Mouse (Mus musculus): ENCODE results near the gene Bean1. TPM values are rescaled to one million over a fixed set of nuclear protein-coding genes. Genes with fewer than 3 reads are reported as not detected.

Bean1 gene
- polyA plus RNA-seq, 2 experiments: 1.7 to 4.5 TPM

DNA sequence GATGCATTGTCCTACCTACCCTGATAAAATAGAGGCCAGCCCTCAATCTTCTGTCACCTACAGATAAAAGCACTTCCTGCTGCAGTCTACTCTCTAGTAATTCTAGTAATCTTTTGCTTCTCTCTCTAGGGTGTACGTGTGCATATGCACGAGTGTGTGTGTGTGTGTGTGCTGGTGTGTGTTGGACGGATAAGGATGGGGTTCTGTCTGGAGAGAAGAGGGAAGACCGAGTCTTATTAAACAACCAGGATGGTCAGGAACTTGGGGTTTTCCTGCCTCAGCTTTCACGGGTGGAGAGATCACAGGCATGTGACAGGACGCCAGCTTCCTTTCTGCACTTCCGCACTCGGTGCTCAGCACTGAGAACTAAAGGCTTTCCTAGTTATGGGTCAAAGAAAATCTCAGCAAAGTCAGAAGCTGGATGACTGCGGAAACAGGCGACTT, 69.2 kb downstream of the Bean1 start:
- Histone ChIP-seq H3K4me2 (replicated peaks; ENCODE audit: low read depth, low read length, severe bottlenecking) (no peak overlapping the region), H3K27me3 (ENCODE audit: control insufficient read depth, insufficient read depth, low read length) (no peaks in the 10 kb centered on the region), H3K4me3 (replicated peaks; ENCODE audit: low read length) (no peak overlapping the region), H3K36me3 (ENCODE audit: control insufficient read depth, insufficient read depth, low read length) (peaks cover 74% of the 10 kb centered on the region), H3K4me1 (ENCODE audit: control insufficient read depth, insufficient read depth, low read length) (no peaks in the 10 kb centered on the region), H3K9me3 (ENCODE audit: control insufficient read depth, low read length) (no peaks in the 10 kb centered on the region), H3K27ac (replicated peaks; ENCODE audit: low read depth, low read length) (no peak overlapping the region), H3K9ac (ENCODE audit: low read depth, low read length, severe bottlenecking) (no peak overlapping the region)
- WGBS: 85% methylated on average over 10 of the region's 10 CpGs
- ATAC-seq (ENCODE audit: low FRiP score, low read depth) (no peak), DNase-seq (ENCODE audit: low spot score) (no peak)
- no peak for TF ChIP-seq POLR2A (IDR thresholded peaks at IDR 0.05; ENCODE audit: borderline replicate concordance, extremely low read depth, insufficient read depth, insufficient read length)

- no peak overlapping the region for H3K4me2 ChIP-seq (replicated peaks; ENCODE audit: low read depth, low read length, severe bottlenecking)
- H3K9ac ChIP-seq (ENCODE audit: low read depth, low read length, severe bottlenecking): no peak overlapping the region
- H3K27ac ChIP-seq (replicated peaks; ENCODE audit: low read depth, low read length): no peak overlapping the region
- H3K4me3 ChIP-seq (replicated peaks; ENCODE audit: low read length): no peak overlapping the region
- no peaks in the 10 kb centered on the region for H3K4me1 ChIP-seq (ENCODE audit: control insufficient read depth, insufficient read depth, low read length)
- H3K9me3 ChIP-seq (ENCODE audit: control insufficient read depth, low read length): no peaks in the 10 kb centered on the region
- H3K27me3 ChIP-seq (ENCODE audit: control insufficient read depth, insufficient read depth, low read length): no peaks in the 10 kb centered on the region
- TF ChIP-seq POLR2A (IDR thresholded peaks at IDR 0.05; ENCODE audit: borderline replicate concordance, extremely low read depth, insufficient read depth, insufficient read length): no peak
- ATAC-seq (ENCODE audit: low FRiP score, low read depth) (no peak), DNase-seq (ENCODE audit: low spot score) (no peak)
- WGBS: 55% methylated on average over 12 of the region's 12 CpGs
- peaks cover 55% of the 10 kb centered on the region for H3K36me3 ChIP-seq (ENCODE audit: control insufficient read depth, insufficient read depth, low read length)
These were observed 71.9 kb downstream of the Bean1 start for GRCm38 (mm10) chr8:104242038-104242644.

DNA sequence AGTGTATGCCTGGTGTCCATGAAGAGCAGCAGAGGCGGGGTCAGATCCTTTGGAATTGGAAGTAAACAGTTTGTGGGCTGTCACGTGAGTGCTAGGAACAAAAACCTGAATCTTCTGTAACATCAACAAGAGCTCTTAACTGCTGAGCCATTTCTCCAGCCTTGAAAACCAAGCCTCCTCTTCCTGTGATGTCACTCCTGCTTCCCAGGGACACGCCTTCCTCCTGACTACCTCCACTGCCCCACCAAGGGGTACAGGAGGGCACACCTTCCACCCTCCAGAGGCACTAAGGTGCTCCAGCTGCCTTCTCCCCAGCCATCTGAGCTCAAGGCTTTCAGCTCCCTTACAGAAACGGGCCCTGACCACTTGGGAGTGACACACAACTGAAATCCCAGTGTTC, 76.4 kb downstream of the Bean1 start:
- TF ChIP-seq POLR2A (IDR thresholded peaks at IDR 0.05; ENCODE audit: borderline replicate concordance, extremely low read depth, insufficient read depth, insufficient read length): no peak
- Histone ChIP-seq H3K4me1 (ENCODE audit: control insufficient read depth, insufficient read depth, low read length) (peaks cover 7% of the 10 kb centered on the region), H3K27me3 (ENCODE audit: control insufficient read depth, insufficient read depth, low read length) (no peaks in the 10 kb centered on the region), H3K27ac (replicated peaks; ENCODE audit: low read depth, low read length) (no peak overlapping the region), H3K9me3 (ENCODE audit: control insufficient read depth, low read length) (no peaks in the 10 kb centered on the region), H3K4me2 (replicated peaks; ENCODE audit: low read depth, low read length, severe bottlenecking) (no peak overlapping the region), H3K36me3 (ENCODE audit: control insufficient read depth, insufficient read depth, low read length) (peaks cover 23% of the 10 kb centered on the region), H3K4me3 (replicated peaks; ENCODE audit: low read length) (no peak overlapping the region), H3K9ac (ENCODE audit: low read depth, low read length, severe bottlenecking) (no peak overlapping the region)
- ATAC-seq (ENCODE audit: low FRiP score, low read depth) (no peak), DNase-seq (ENCODE audit: low spot score) (no peak)
- WGBS: 85% methylated on average over 4 of the region's 4 CpGs

DNA sequence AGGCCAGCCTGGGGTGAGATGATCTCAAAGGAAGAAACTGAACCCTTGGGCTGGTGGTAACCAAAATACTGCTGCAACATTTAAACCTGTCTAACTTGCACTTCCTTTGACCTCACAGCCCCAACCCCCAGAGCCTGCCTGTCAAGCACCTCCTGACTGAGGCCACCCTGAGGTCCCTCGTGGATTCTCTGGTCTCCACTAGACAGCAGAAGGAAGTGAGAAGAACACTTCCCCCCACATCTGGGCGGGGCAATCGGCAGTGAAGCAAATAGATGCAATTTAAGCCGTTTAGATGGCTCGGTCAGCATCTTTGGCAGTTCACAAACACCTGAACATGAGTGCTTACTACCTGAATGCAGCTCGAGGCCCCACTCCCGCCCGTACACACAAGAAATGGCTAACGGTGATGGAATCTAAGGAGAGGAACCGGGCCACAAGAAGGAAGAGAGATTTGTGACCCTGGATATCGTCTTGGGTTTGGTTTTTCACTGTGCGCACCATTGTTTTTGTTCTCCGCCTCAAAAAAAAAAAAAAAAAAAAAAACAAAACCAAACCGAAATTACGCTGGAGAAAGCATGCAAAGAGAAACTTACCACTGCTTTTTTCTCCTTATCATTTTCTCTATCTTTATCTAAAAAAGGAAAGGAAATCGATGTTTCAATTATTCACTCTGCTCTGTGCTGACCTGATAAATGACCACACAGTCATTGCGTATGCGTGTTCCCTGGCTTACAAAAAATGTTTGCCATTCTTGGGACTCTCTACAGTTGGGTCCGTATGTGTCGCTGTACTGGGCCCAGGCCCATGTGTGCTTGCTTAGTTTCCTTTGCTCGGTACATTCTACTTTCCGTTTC, 77.0 kb downstream of the Bean1 start:
- H3K27me3 ChIP-seq (ENCODE audit: control insufficient read depth, insufficient read depth, low read length): no peaks in the 10 kb centered on the region
- peak overlapping the region; percentile 80 for H3K4me3 ChIP-seq (replicated peaks; ENCODE audit: low read length)
- no peak for TF ChIP-seq POLR2A (IDR thresholded peaks at IDR 0.05; ENCODE audit: borderline replicate concordance, extremely low read depth, insufficient read depth, insufficient read length)
- DNase-seq (ENCODE audit: low spot score) (no peak), ATAC-seq (ENCODE audit: low FRiP score, low read depth) (no peak)
- H3K9me3 ChIP-seq (ENCODE audit: control insufficient read depth, low read length): no peaks in the 10 kb centered on the region
- 69% methylated on average over 22 of the region's 22 CpGs for WGBS
- H3K9ac ChIP-seq (ENCODE audit: low read depth, low read length, severe bottlenecking): peak overlapping the region; percentile 74; the same call in 1 of the 2 replicates
- H3K27ac ChIP-seq (replicated peaks; ENCODE audit: low read depth, low read length): no peak overlapping the region; the same call in 1 of the 2 replicates
- peaks cover 10% of the 10 kb centered on the region for H3K4me1 ChIP-seq (ENCODE audit: control insufficient read depth, insufficient read depth, low read length)
- peaks cover 20% of the 10 kb centered on the region for H3K36me3 ChIP-seq (ENCODE audit: control insufficient read depth, insufficient read depth, low read length)
- H3K4me2 ChIP-seq (replicated peaks; ENCODE audit: low read depth, low read length, severe bottlenecking): peak overlapping the region; percentile 83

- Histone ChIP-seq H3K9me3 (ENCODE audit: control insufficient read depth, low read length) (no peaks in the 10 kb centered on the region), H3K27me3 (ENCODE audit: control insufficient read depth, insufficient read depth, low read length) (no peaks in the 10 kb centered on the region), H3K36me3 (ENCODE audit: control insufficient read depth, insufficient read depth, low read length) (peaks cover 15% of the 10 kb centered on the region), H3K4me2 (replicated peaks; ENCODE audit: low read depth, low read length, severe bottlenecking) (peak overlapping the region; percentile 83), H3K4me1 (ENCODE audit: control insufficient read depth, insufficient read depth, low read length) (peaks cover 10% of the 10 kb centered on the region), H3K4me3 (replicated peaks; ENCODE audit: low read length) (peak overlapping the region; percentile 80), H3K9ac (ENCODE audit: low read depth, low read length, severe bottlenecking) (peak overlapping the region; percentile 74), H3K27ac (replicated peaks; ENCODE audit: low read depth, low read length) (no peak overlapping the region; the same call in 1 of the 2 replicates)
- ATAC-seq (ENCODE audit: low FRiP score, low read depth) (peak; percentile 1; the same call in 1 of the 2 replicates), DNase-seq (ENCODE audit: low spot score) (no peak)
- WGBS: 2% methylated on average over 11 of the region's 11 CpGs
- TF ChIP-seq POLR2A (IDR thresholded peaks at IDR 0.05; ENCODE audit: borderline replicate concordance, extremely low read depth, insufficient read depth, insufficient read length): no peak
These were observed 77.7 kb downstream of the Bean1 start for GRCm38 (mm10) chr8:104247908-104248275.
